Mouse (Mus musculus) forebrain, embryonic 14.5 days (tissue): ENCODE data around the gene Plekhm2. TPM values are rescaled to one million over a fixed set of nuclear protein-coding genes. Genes with fewer than 3 reads are reported as not detected.
A peak's percentile ranks its signal among the peaks of the same experiment; 100 is the strongest.

Source experiments
- ATAC-seq: fragments of 200-750 bp; cut with Nextera tagmentation; 2 replicates; pipeline ENCODE4 v1.8.0; 2017; ENCODE audit warnings: mild to moderate bottlenecking, moderate library complexity
- DNase-seq: peaks from one replicate; pipeline ENCODE4 v3.0.0-alpha.2; 2015; ENCODE audit warnings: low spot score
- H3K27ac ChIP-seq: fragments of 300-500 bp; sonication (generic); 2 replicates; pipeline ENCODE4 v1.5.1; 2014; ENCODE audit warnings: low read depth, mild to moderate bottlenecking, control low read depth, low read length, moderate library complexity
- H3K27me3 ChIP-seq: fragments of 300-500 bp; sonication (generic); replicated peaks from 2 replicates; pipeline ENCODE4 v1.6.1; 2014; ENCODE audit warnings: low read length, control low read depth, mixed read lengths; ENCODE audit not compliant: control insufficient read depth, insufficient read depth
- H3K36me3 ChIP-seq: fragments of 300-500 bp; sonication (generic); 2 replicates; pipeline ENCODE4 v1.6.1; 2014; ENCODE audit warnings: low read length, control low read depth; ENCODE audit not compliant: control insufficient read depth, insufficient read depth
- H3K4me1 ChIP-seq: fragments of 300-500 bp; sonication (generic); 2 replicates; pipeline ENCODE4 v1.6.1; 2014; ENCODE audit warnings: antibody characterized with exemption, low read length, control low read depth; ENCODE audit not compliant: control insufficient read depth, insufficient read depth
- H3K4me2 ChIP-seq: fragments of 300-500 bp; sonication (generic); 2 replicates; pipeline ENCODE4 v1.6.1; 2014; ENCODE audit warnings: mild to moderate bottlenecking, control low read depth, low read length
- H3K4me3 ChIP-seq: fragments of 300-500 bp; sonication (generic); 2 replicates; pipeline ENCODE4 v1.5.1; 2014; ENCODE audit warnings: low read depth, low read length, control low read depth
- H3K9ac ChIP-seq: fragments of 300-500 bp; sonication (generic); 2 replicates; pipeline ENCODE4 v1.6.1; 2014; ENCODE audit warnings: mild to moderate bottlenecking, low read length, control low read depth, moderate library complexity
- H3K9me3 ChIP-seq: fragments of 300-500 bp; sonication (generic); replicated peaks from 2 replicates; pipeline ENCODE4 v1.6.1; 2016; ENCODE audit warnings: low read length, control low read depth, mixed read lengths; ENCODE audit not compliant: control insufficient read depth
- WGBS: fragments of 180-500 bp; shearing (Covaris S2); extraction: QIAGEN DNeasy Blood & Tissue Kit; methylation state at CpG from one replicate; pipeline ENCODE4 v1.1.7; 2014; 5-methylcytosine and 5-hydroxymethylcytosine counted together
- polyA plus RNA-seq: library from polyadenylated mRNA; unstranded; fragments of >200 nt; fragmentation: Nextera tagmentation; extraction: Ambion mirVana; gene quantifications from 2 replicates; pipeline ENCODE4 v1.2.1, GENCODE M21; 2014

The Plekhm2 gene
- polyA plus RNA-seq, 1 experiment from 2014 or later: 3.9 TPM

DNA sequence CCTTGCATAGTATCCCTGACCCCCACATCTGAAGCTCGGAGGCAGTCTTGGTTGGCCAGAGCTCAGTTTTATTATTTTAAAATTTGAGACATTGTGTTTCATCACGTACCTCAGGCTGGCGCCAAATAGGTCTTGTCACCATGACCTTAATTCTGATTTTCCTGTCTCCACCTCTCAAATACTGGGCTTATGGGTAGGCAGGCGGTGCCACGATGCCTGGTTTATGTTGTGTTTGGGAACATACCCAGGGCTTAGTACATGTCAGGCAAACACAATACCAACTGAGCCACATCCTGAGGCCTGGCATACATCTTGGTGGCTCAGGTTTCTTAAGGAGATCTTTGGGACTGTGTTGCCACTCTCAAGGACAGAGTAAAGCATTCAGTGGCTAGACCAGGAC is 42.1 kb downstream of the Plekhm2 start:
- 89% methylated on average over 5 of the region's 5 CpGs for WGBS
- Histone ChIP-seq H3K9me3 (no peaks in the 10 kb centered on the region), H3K4me3 (no peak overlapping the region), H3K27ac (no peak overlapping the region), H3K27me3 (no peaks in the 10 kb centered on the region), H3K9ac (no peak overlapping the region), H3K4me2 (no peak overlapping the region), H3K4me1 (peaks cover 2% of the 10 kb centered on the region; the same call in 1 of the 2 replicates), H3K36me3 (peaks cover 20% of the 10 kb centered on the region)
- ATAC-seq: no peak
- DNase-seq: no peak

DNA sequence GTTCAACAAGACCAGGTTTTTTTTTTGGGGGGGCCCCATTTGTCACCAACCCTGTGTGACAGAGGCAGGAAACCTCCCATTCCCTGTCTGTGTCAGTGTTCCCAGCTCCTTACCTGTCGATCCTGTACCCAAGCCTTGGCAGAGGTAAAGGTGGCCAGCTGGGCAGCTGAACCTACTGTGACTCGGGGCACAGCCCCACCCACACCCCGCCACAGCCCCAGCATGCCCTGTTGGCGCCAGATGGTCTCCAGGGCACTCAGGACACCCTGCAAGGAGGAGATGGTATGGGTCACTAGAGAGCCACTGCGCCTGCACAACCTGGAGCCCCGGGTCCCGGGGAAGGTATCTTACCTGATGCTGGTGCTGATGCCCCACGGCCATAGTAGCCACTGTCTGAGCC is 42.6 kb downstream of the Plekhm2 start:
- WGBS: 88% methylated on average over 8 of the region's 8 CpGs

DNA sequence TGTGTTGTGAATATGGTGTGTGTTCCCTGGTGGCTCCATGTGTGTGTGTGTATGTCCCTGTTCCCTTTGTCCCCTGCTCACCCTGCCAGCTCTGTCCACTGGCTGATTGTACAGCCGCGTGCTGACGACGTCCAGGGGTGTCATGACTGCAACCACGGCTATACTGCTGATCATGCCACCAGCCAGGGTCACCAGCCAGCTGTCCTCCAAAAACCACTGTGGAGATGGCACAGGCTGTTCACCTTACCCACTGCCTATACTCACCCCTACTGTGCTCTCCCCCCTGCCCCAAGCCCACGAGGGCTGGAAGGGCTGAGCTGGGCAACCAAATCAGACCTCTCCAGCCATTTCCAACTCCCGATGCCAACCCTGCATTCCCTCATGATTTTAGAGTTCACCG is 43.4 kb downstream of the Plekhm2 start:
- H3K36me3 ChIP-seq: peaks cover 9% of the 10 kb centered on the region
- no peak overlapping the region for H3K27ac ChIP-seq
- ATAC-seq (no peak), DNase-seq (no peak)
- no peaks in the 10 kb centered on the region for H3K27me3 ChIP-seq
- no peak overlapping the region for H3K4me2 ChIP-seq
- 85% methylated on average over 8 of the region's 8 CpGs for WGBS
- no peak overlapping the region for H3K4me3 ChIP-seq
- H3K4me1 ChIP-seq: peaks cover 4% of the 10 kb centered on the region; the same call in 1 of the 2 replicates
- H3K9ac ChIP-seq: no peak overlapping the region
- no peaks in the 10 kb centered on the region for H3K9me3 ChIP-seq

More for the DNA sequence above, 42.6 kb downstream of the Plekhm2 start:
- H3K9ac ChIP-seq: no peak overlapping the region
- DNase-seq (no peak), ATAC-seq (no peak)
- H3K27me3 ChIP-seq: no peaks in the 10 kb centered on the region
- H3K4me3 ChIP-seq: no peak overlapping the region
- no peak overlapping the region for H3K27ac ChIP-seq
- no peaks in the 10 kb centered on the region for H3K9me3 ChIP-seq
- H3K4me2 ChIP-seq: no peak overlapping the region
- H3K4me1 ChIP-seq: peaks cover 4% of the 10 kb centered on the region; the same call in 1 of the 2 replicates
- peaks cover 16% of the 10 kb centered on the region for H3K36me3 ChIP-seq

DNA sequence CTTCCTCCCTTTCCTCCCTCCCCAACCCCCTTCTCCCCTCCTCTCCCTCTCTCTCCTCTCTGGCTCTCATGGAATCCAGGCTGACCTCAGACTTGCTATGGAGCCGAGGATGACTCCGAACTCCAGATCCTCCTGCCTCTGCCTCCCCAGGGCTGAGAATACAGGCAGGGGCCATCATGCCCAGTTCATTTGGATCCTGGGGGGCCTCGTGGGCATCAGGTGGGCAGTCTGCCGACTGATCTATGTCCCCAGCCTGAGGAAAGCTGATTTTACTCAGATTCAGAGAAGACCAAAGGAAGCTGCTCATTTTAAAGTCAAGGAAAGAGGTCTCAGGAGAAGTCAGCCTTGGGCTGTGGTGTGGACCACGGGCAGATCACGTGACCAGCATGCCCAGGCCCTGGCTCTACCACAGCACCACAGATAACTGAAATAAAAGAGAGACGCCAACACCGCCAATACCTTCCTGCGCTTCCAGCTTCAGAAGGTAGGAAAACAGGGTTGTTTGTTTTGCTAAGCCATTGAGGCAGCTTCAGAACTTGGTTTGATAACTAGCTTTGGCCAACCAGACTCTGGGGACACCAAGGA is 45.3 kb downstream of the Plekhm2 start:
- Histone ChIP-seq H3K4me2 (no peak overlapping the region), H3K27ac (no peak overlapping the region), H3K36me3 (no peaks in the 10 kb centered on the region), H3K4me1 (peaks cover 4% of the 10 kb centered on the region; the same call in 1 of the 2 replicates), H3K9ac (no peak overlapping the region), H3K27me3 (no peaks in the 10 kb centered on the region), H3K4me3 (no peak overlapping the region), H3K9me3 (no peaks in the 10 kb centered on the region)
- no peak for DNase-seq
- 85% methylated on average over 9 of the region's 9 CpGs for WGBS
- no peak for ATAC-seq

DNA sequence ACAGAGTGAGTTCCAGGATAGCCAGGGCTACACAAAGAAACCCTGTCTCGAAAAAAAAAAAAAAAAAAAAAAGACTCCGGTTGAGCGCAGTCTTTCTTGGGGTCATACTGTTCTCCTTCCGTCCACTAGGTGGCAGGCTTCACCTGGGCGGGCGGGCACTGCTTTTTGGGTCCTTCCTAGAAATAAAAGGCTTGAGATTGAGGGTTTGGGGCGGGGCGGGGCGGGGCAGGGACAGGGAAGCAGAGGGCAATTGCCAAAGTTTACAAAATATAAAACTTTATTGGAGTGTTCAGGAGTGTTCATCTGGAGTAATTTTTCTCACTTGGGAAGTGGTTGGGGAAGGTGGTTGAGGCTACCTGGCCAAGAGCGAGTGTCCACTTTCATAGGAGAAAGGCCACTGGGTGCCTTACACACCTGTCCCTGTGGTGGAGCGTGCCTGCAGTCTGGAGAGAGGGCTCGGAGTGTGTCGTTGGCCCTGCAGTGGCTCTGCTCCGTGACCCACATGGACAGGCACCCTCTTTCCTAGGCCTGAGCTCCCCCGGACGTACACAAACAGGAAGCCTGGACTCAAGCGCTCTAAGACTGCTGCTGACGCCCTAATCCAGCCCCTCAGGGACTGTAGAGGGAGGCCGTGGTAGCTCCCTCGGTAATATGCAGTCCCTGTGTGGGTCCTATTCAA is 46.0 kb downstream of the Plekhm2 start, which contains the start of gene Tmem82:
TSS of gene Tmem82 (minus strand) at position 69 of the 679 bp plus-strand sequence.
- no peaks in the 10 kb centered on the region for H3K36me3 ChIP-seq
- no peak within 1 kb of the TSS for H3K4me3 ChIP-seq
- no peaks in the 10 kb centered on the region for H3K27me3 ChIP-seq
- WGBS: 29% methylated on average over 20 of the region's 20 CpGs
- H3K9ac ChIP-seq: peak within 1 kb of the TSS; percentile 13; the same call in 1 of the 2 replicates
- DNase-seq (peak; percentile 62), ATAC-seq (0 out of 2 replicates have a peak, but pooled peaks have one; percentile 33)
- H3K9me3 ChIP-seq: no peaks in the 10 kb centered on the region
- peaks cover 4% of the 10 kb centered on the region; the same call in 1 of the 2 replicates for H3K4me1 ChIP-seq
- peak within 1 kb of the TSS; percentile 43 for H3K4me2 ChIP-seq
- H3K27ac ChIP-seq: no peak within 1 kb of the TSS

DNA sequence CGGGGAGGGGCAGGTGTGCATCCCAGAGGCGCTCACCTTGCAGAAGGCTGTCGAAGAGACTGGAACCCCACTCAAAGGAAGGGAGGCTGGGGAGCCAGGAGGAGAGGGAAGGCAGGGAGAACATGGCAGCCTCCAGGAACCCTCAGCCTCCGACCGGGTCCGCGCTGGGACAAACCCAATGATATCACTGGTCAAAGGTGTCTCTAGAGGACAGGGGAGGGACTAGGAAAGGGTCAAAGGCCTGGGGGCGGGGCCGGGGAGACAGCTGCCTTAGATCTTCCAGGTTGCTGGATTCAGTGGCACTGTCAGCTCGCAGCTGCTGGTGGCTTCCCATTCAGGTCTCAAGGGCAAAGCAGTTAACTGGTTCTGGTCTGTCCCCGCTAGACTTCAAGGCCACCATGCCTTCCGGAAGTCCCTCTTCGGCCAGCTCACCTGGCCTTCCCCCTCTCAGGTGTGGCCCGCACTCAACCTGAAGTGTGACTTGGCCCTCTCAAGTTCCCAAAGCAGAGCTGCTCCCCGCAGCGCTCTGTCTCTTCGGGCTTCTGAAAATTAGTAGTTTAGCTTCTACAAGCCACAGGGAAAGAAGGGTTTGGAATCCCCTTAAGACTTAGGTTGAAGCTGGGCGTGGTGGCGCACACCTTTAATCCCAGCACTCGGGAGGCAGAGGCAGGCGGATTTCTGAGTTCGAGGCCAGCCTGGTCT is 46.7 kb downstream of the Plekhm2 start:
- no peak overlapping the region; the same call in 1 of the 2 replicates for H3K9ac ChIP-seq
- peaks cover 4% of the 10 kb centered on the region; the same call in 1 of the 2 replicates for H3K4me1 ChIP-seq
- no peak for DNase-seq
- H3K27me3 ChIP-seq: no peaks in the 10 kb centered on the region
- WGBS: 16% methylated on average over 21 of the region's 22 CpGs
- no peaks in the 10 kb centered on the region for H3K9me3 ChIP-seq
- H3K4me2 ChIP-seq: peak overlapping the region; percentile 43
- H3K27ac ChIP-seq: no peak overlapping the region
- ATAC-seq: 0 out of 2 replicates have a peak, but pooled peaks have one; percentile 15
- no peak overlapping the region for H3K4me3 ChIP-seq
- no peaks in the 10 kb centered on the region for H3K36me3 ChIP-seq

DNA sequence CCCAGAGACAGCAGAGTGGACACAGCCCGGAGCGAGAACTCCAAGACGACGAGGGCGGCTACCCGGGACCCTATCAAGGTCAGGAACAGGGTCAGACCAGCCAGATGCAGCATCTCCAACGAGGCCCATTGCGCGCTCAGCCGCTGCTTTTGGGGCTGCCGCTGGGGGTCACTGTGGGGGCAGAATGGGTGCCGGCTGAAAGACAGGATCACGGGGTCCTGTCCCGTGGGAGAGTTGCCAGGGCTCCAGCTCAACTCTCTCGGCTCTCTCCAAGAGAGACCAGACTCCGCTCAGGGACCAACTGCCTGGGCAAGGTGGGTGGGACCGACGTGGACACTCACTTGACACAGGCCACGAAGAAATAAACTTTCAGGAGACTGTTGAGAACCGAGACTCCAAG is 47.4 kb downstream of the Plekhm2 start:
- WGBS: 5% methylated on average over 20 of the region's 20 CpGs
- Histone ChIP-seq H3K36me3 (no peaks in the 10 kb centered on the region), H3K27me3 (no peaks in the 10 kb centered on the region), H3K4me3 (no peak overlapping the region), H3K4me1 (peaks cover 4% of the 10 kb centered on the region; the same call in 1 of the 2 replicates), H3K27ac (no peak overlapping the region), H3K4me2 (peak overlapping the region; percentile 43), H3K9me3 (no peaks in the 10 kb centered on the region), H3K9ac (0 out of 2 replicates have a peak overlapping the region, but pooled peaks have one; percentile 13)
- DNase-seq: peak; percentile 49
- ATAC-seq: peak; percentile 33; the same call in 1 of the 2 replicates

DNA sequence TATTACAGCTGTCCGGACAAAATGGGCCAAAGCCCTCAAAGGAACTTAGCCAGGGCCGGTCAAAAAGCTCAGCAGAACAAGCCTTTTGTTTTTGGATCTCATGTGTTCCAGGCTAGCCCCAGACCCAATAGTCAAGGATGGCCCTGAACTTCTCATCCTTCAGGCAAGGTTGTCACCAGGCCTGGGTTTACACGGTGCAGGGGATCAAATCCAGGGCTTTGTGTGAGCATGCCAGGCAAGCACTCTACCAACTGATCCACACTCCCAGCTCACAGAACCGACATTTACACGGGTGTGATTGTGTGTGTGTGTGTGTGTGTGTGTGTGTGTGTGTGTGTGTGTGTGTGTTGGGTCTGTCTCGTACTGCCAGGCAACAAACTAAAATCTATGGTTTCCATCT is 47.9 kb downstream of the Plekhm2 start:
- no peak overlapping the region for H3K9ac ChIP-seq
- no peak for ATAC-seq
- 79% methylated on average over 6 of the region's 6 CpGs for WGBS

More for the DNA sequence above, 47.9 kb downstream of the Plekhm2 start:
- Histone ChIP-seq H3K4me3 (no peak overlapping the region), H3K4me2 (no peak overlapping the region), H3K36me3 (no peaks in the 10 kb centered on the region), H3K27me3 (no peaks in the 10 kb centered on the region), H3K9me3 (no peaks in the 10 kb centered on the region), H3K4me1 (peaks cover 4% of the 10 kb centered on the region; the same call in 1 of the 2 replicates), H3K27ac (no peak overlapping the region)
- no peak for DNase-seq
